Mouse (Mus musculus) kidney, postnatal 0 days (tissue): Measurements from ENCODE around the gene Fev. TPM values are rescaled to one million over a fixed set of nuclear protein-coding genes. Genes with fewer than 3 reads are reported as not detected.
A peak's percentile ranks its signal among the peaks of the same experiment; 100 is the strongest.

Source experiments
- ATAC-seq: fragments of 200-750 bp; cut with Nextera tagmentation; replicated peaks from 2 replicates; pipeline ENCODE4 v1.8.0; 2017; ENCODE audit warnings: low read depth, moderate number of reproducible peaks, moderate TSS enrichment, moderate library complexity; ENCODE audit not compliant: low FRiP score
- DNase-seq: peaks from one replicate; pipeline ENCODE4 v3.0.0-alpha.2; 2016; ENCODE audit warnings: low spot score
- H3K27ac ChIP-seq: fragments of 300-500 bp; sonication (generic); 2 replicates; pipeline ENCODE4 v1.5.1; 2014; ENCODE audit warnings: mild to moderate bottlenecking
- H3K27me3 ChIP-seq: fragments of 300-500 bp; sonication (generic); 2 replicates; pipeline ENCODE4 v1.6.1; 2014; ENCODE audit warnings: low read length, mixed read lengths; ENCODE audit not compliant: insufficient read depth
- H3K36me3 ChIP-seq: fragments of 300-500 bp; sonication (generic); 2 replicates; pipeline ENCODE4 v1.6.1; 2014; ENCODE audit warnings: low read length, mixed read lengths; ENCODE audit not compliant: insufficient read depth
- H3K4me1 ChIP-seq: fragments of 300-500 bp; sonication (generic); replicated peaks from 2 replicates; pipeline ENCODE4 v1.6.1; 2014; ENCODE audit warnings: antibody characterized with exemption, low read length, mixed read lengths; ENCODE audit not compliant: insufficient read depth
- H3K4me2 ChIP-seq: fragments of 300-500 bp; sonication (generic); 2 replicates; pipeline ENCODE4 v1.6.1; 2014; ENCODE audit warnings: mild to moderate bottlenecking, low read length, moderate library complexity, mixed read lengths
- H3K4me3 ChIP-seq: fragments of 300-500 bp; sonication (generic); replicated peaks from 2 replicates; pipeline ENCODE4 v1.5.1; 2014; ENCODE audit warnings: low read depth, low read length
- H3K9ac ChIP-seq: fragments of 300-500 bp; sonication (generic); 2 replicates; pipeline ENCODE4 v1.6.1; 2014; ENCODE audit warnings: low read depth, low read length
- H3K9me3 ChIP-seq: fragments of 300-500 bp; sonication (generic); replicated peaks from 2 replicates; pipeline ENCODE4 v1.6.1; 2016; ENCODE audit warnings: low read length, inconsistent platforms, mixed read lengths
- CTCF ChIP-seq: IDR thresholded peaks from 2 replicates; pipeline ENCODE4 v1.5.1; 2016; ENCODE audit warnings: antibody characterized with exemption, low read depth, mild to moderate bottlenecking, moderate library complexity
- WGBS: fragments of 180-500 bp; shearing (Covaris S2); extraction: QIAGEN DNeasy Blood & Tissue Kit; methylation state at CpG from one replicate; pipeline ENCODE4 v1.1.7; 2014; 5-methylcytosine and 5-hydroxymethylcytosine counted together
- polyA plus RNA-seq: library from polyadenylated mRNA; unstranded; fragments of >200 nt; fragmentation: Nextera tagmentation; extraction: Ambion mirVana; gene quantifications from 2 replicates; pipeline ENCODE4 v1.2.1, GENCODE M21; 2015

The Fev gene
- 0.14 and 0.20 TPM in 2 replicates for polyA plus RNA-seq

- Histone ChIP-seq H3K27ac (no peak within 1 kb of the TSS), H3K9me3 (no peaks in the 10 kb centered on the region), H3K36me3 (no peaks in the 10 kb centered on the region), H3K27me3 (peaks cover 75% of the 10 kb centered on the region), H3K9ac (no peak within 1 kb of the TSS), H3K4me2 (peak within 1 kb of the TSS; percentile 53), H3K4me1 (peaks cover 5% of the 10 kb centered on the region; the same call in 1 of the 2 replicates), H3K4me3 (peak within 1 kb of the TSS; percentile 26)
- no peak for ATAC-seq
- WGBS: under 1% methylated on average over 39 of the region's 43 CpGs
- no peak for DNase-seq
- no peak for TF ChIP-seq CTCF
Measured at GRCm38 (mm10) chr1:74885369-74886042, at the start of gene Fev. Gene Fev, minus strand, starts transcription at chr1:74885419.

- Histone ChIP-seq H3K4me2 (no peak overlapping the region), H3K36me3 (no peaks in the 10 kb centered on the region), H3K27me3 (0 out of 2 replicates have a peak, but pooled peaks cover 4% of the 10 kb centered on the region), H3K9me3 (no peaks in the 10 kb centered on the region), H3K27ac (no peak overlapping the region), H3K9ac (no peak overlapping the region), H3K4me3 (no peak overlapping the region), H3K4me1 (no peaks in the 10 kb centered on the region)
- no peak for TF ChIP-seq CTCF
- DNase-seq (no peak), ATAC-seq (no peak)
- WGBS: 81% methylated on average over 9 of the region's 9 CpGs
Measured at GRCm38 (mm10) chr1:74927621-74928296, 42.5 kb upstream of the Fev start.

- 28% methylated on average over 6 of the region's 6 CpGs for WGBS
- TF ChIP-seq CTCF: peak; percentile 95
- peak; percentile 44 for DNase-seq
- Histone ChIP-seq H3K9ac (no peak overlapping the region), H3K9me3 (no peaks in the 10 kb centered on the region), H3K27ac (no peak overlapping the region), H3K4me3 (no peak overlapping the region), H3K27me3 (0 out of 2 replicates have a peak, but pooled peaks cover 4% of the 10 kb centered on the region), H3K4me1 (no peaks in the 10 kb centered on the region), H3K36me3 (no peaks in the 10 kb centered on the region), H3K4me2 (no peak overlapping the region)
- no peak for ATAC-seq
Measured at GRCm38 (mm10) chr1:74926721-74927120, 41.5 kb upstream of the Fev start.

- no peak overlapping the region for H3K4me2 ChIP-seq
- H3K36me3 ChIP-seq: no peaks in the 10 kb centered on the region
- no peaks in the 10 kb centered on the region for H3K4me1 ChIP-seq
- H3K27ac ChIP-seq: no peak overlapping the region
- no peak for ATAC-seq
- H3K4me3 ChIP-seq: no peak overlapping the region
- DNase-seq: no peak
- TF ChIP-seq CTCF: peak; percentile 53
- no peaks in the 10 kb centered on the region for H3K9me3 ChIP-seq
- WGBS: 64% methylated on average over 4 of the region's 4 CpGs
- 0 out of 2 replicates have a peak, but pooled peaks cover 4% of the 10 kb centered on the region for H3K27me3 ChIP-seq
- H3K9ac ChIP-seq: no peak overlapping the region
Measured at GRCm38 (mm10) chr1:74924464-74924863, 39.2 kb upstream of the Fev start.

- no peak for DNase-seq
Measured at GRCm38 (mm10) chr1:74915706-74916105, 30.5 kb upstream of the Fev start.

GRCm38 (mm10) chr1:74902191-74902590, 17.0 kb upstream of the Fev start:
- Histone ChIP-seq H3K4me1 (peaks cover 6% of the 10 kb centered on the region; the same call in 1 of the 2 replicates), H3K27me3 (peaks cover 51% of the 10 kb centered on the region), H3K9me3 (no peaks in the 10 kb centered on the region), H3K4me3 (no peak overlapping the region), H3K27ac (no peak overlapping the region), H3K36me3 (no peaks in the 10 kb centered on the region), H3K9ac (no peak overlapping the region), H3K4me2 (no peak overlapping the region)
- no peak for DNase-seq
- TF ChIP-seq CTCF: no peak
- 22% methylated on average over 6 of the region's 6 CpGs for WGBS
- no peak for ATAC-seq

More at GRCm38 (mm10) chr1:74915706-74916105, 30.5 kb upstream of the Fev start:
- H3K9ac ChIP-seq: no peak overlapping the region
- H3K27me3 ChIP-seq: no peaks in the 10 kb centered on the region
- no peak overlapping the region for H3K27ac ChIP-seq
- no peaks in the 10 kb centered on the region for H3K9me3 ChIP-seq
- H3K36me3 ChIP-seq: no peaks in the 10 kb centered on the region
- H3K4me1 ChIP-seq: no peaks in the 10 kb centered on the region
- no peak for ATAC-seq
- H3K4me3 ChIP-seq: no peak overlapping the region
- TF ChIP-seq CTCF: peak; percentile 46; the same call in 1 of the 2 replicates
- no peak overlapping the region for H3K4me2 ChIP-seq
- 29% methylated on average over 13 of the region's 13 CpGs for WGBS
